Mouse (Mus musculus) lung, postnatal 0 days (tissue): Measurements from ENCODE around the gene Klhdc7b. TPM values are rescaled to one million over a fixed set of nuclear protein-coding genes. Genes with fewer than 3 reads are reported as not detected.

Experiments used
- ATAC-seq: fragments of 200-750 bp; cut with Nextera tagmentation; 2 replicates; pipeline ENCODE4 v1.8.0; 2017; ENCODE audit warnings: moderate library complexity
- DNase-seq: peaks from one replicate; pipeline ENCODE4 v3.0.0-alpha.2; 2016; ENCODE audit warnings: low spot score
- H3K27ac ChIP-seq: fragments of 300-500 bp; sonication (generic); 2 replicates; pipeline ENCODE4 v1.5.1; 2014; ENCODE audit warnings: antibody characterized with exemption, mild to moderate bottlenecking, low read length, mixed read lengths
- H3K27me3 ChIP-seq: fragments of 300-500 bp; sonication (generic); replicated peaks from 2 replicates; pipeline ENCODE4 v1.6.1; 2014; ENCODE audit warnings: low read length, mixed read lengths; ENCODE audit not compliant: insufficient read depth
- H3K36me3 ChIP-seq: fragments of 300-500 bp; sonication (generic); 2 replicates; pipeline ENCODE4 v1.6.1; 2014; ENCODE audit warnings: low read length, mixed read lengths; ENCODE audit not compliant: insufficient read depth
- H3K4me1 ChIP-seq: fragments of 300-500 bp; sonication (generic); 2 replicates; pipeline ENCODE4 v1.6.1; 2014; ENCODE audit warnings: antibody characterized with exemption, low read depth, low read length, mixed read lengths; ENCODE audit not compliant: insufficient read depth
- H3K4me2 ChIP-seq: fragments of 300-500 bp; sonication (generic); replicated peaks from 2 replicates; pipeline ENCODE4 v1.6.1; 2014; ENCODE audit warnings: low read depth, mild to moderate bottlenecking, low read length, moderate library complexity, mixed read lengths
- H3K4me3 ChIP-seq: fragments of 300-500 bp; sonication (generic); 2 replicates; pipeline ENCODE4 v1.5.1; 2014; ENCODE audit warnings: low read depth, low read length
- H3K9ac ChIP-seq: fragments of 300-500 bp; sonication (generic); replicated peaks from 2 replicates; pipeline ENCODE4 v1.6.1; 2014; ENCODE audit warnings: low read depth, mild to moderate bottlenecking
- H3K9me3 ChIP-seq: fragments of 300-500 bp; sonication (generic); 2 replicates; pipeline ENCODE4 v1.6.1; 2016; ENCODE audit warnings: low read length, mixed read lengths
- CTCF ChIP-seq: IDR thresholded peaks from 2 replicates; pipeline ENCODE4 v1.5.1; 2016; ENCODE audit warnings: antibody characterized with exemption, mild to moderate bottlenecking
- EP300 ChIP-seq: IDR thresholded peaks from 2 replicates; pipeline ENCODE4 v1.6.1; 2016; ENCODE audit warnings: antibody characterized with exemption, mild to moderate bottlenecking, control low read depth
- WGBS: fragments of 180-500 bp; shearing (Covaris S2); extraction: QIAGEN DNeasy Blood & Tissue Kit; methylation state at CpG from one replicate; pipeline ENCODE4 v1.1.7; 2014; 5-methylcytosine and 5-hydroxymethylcytosine counted together
- polyA plus RNA-seq: library from polyadenylated mRNA; unstranded; fragments of >200 nt; fragmentation: Nextera tagmentation; extraction: Ambion mirVana; gene quantifications from 2 replicates; pipeline ENCODE4 v1.2.1, GENCODE M21; 2015

The Klhdc7b gene
- polyA plus RNA-seq, 1 experiment from 2014 or later: not detected

DNA sequence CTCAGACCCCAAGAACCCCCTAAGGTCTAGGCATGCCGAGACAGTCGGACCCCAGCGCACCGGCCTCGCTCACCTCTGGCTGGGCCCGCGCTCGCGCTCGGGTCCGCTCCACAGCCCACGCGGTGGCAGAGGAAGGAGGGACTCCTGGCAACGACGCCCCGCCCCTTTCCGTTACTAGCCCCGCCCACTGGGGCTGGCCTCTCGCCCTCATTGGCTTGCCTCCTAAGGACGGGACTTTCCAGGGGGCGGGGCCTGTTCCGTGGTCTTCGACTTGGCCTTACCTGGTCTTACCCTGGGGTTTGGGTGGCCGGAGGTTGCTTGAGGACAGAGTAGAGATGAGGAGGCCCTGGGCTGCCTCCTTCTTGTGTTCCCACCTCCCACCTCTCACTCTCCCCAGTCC, 25.4 kb downstream of the Klhdc7b start, which contains the start of gene Syce3:
Syce3 (minus strand) TSS at position 386 of the 400 bp plus-strand sequence.
- Histone ChIP-seq H3K9ac (no peak within 1 kb of the TSS), H3K27me3 (no peaks in the 10 kb centered on the region), H3K36me3 (no peaks in the 10 kb centered on the region), H3K4me1 (no peaks in the 10 kb centered on the region), H3K27ac (no peak within 1 kb of the TSS), H3K4me3 (no peak within 1 kb of the TSS), H3K4me2 (no peak within 1 kb of the TSS), H3K9me3 (no peaks in the 10 kb centered on the region)
- TF ChIP-seq CTCF (no peak), EP300 (no peak)
- no peak for ATAC-seq
- no peak for DNase-seq
- 80% methylated on average over 16 of the region's 24 CpGs for WGBS

DNA sequence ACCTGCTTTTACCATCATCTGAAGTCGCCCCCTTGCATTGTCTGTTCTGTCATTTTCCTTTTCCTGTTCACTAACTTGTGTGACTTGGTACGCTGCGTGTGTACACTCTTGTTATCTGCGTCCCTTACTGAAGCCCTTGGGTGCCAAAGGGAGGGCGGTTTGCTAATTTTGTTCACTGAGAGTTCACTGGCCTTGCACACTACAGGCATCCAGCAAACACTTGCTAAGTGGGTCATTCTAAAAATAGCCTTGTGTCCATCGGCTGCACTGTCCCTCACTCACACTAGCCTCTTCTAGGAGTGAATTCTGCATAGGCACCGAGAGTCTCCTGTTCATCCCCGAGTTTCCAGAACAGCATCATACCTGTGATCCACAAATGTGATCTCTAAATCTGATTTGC, 30.6 kb downstream of the Klhdc7b start:
- Histone ChIP-seq H3K4me3 (no peak overlapping the region), H3K4me1 (no peaks in the 10 kb centered on the region), H3K9ac (no peak overlapping the region), H3K27ac (no peak overlapping the region), H3K9me3 (no peaks in the 10 kb centered on the region), H3K4me2 (no peak overlapping the region), H3K36me3 (no peaks in the 10 kb centered on the region), H3K27me3 (no peaks in the 10 kb centered on the region)
- DNase-seq: no peak
- ATAC-seq: no peak
- WGBS: 81% methylated on average over 8 of the region's 8 CpGs
- TF ChIP-seq EP300 (no peak), CTCF (no peak)

DNA sequence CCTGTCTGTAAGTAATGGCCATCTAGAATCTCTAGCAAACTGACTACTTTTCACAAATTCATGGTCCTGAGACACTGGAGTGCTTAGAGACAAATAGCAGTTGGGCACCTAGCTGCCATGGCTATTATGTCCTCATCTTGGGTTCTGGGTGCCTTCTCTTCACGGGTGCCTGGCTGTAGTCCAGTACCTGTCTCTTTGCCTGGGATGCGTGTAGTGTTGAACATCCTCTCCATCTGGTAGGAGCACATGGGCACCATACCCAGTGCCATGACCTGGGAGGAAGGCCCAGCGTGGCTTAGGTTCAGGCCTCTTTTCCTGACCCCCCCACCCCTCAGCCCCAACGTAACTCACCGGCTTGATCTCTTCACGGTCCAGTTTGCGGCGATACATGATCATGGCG, 37.2 kb downstream of the Klhdc7b start:
- DNase-seq: no peak
- no peak for ATAC-seq
- no peaks in the 10 kb centered on the region for H3K36me3 ChIP-seq
- H3K27ac ChIP-seq: no peak overlapping the region
- TF ChIP-seq EP300: no peak
- no peak for TF ChIP-seq CTCF
- WGBS: 91% methylated on average over 9 of the region's 9 CpGs
- H3K27me3 ChIP-seq: no peaks in the 10 kb centered on the region
- no peaks in the 10 kb centered on the region for H3K9me3 ChIP-seq
- H3K4me1 ChIP-seq: no peaks in the 10 kb centered on the region
- H3K4me2 ChIP-seq: no peak overlapping the region
- no peak overlapping the region for H3K4me3 ChIP-seq
- H3K9ac ChIP-seq: no peak overlapping the region

DNA sequence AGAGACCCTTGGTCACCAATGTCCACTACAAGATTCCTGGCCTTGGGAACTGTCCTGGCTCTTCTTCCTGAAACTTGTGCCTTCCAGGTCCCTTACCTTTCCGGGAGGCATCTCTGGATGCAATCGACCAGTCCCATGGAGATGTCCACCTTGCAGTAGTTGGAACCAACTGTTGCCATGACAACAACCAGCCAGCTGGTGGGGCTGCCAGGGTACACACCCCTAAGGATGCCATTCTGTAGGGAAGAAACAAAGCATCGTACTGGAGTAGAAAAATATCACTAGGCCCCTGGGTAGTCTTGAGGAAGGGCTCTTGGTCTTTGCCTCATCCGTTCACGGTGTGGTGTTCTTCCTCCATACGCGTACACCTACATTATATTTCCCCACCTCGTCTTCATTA, 39.9 kb downstream of the Klhdc7b start:
- WGBS: 88% methylated on average over 8 of the region's 8 CpGs
- no peak for ATAC-seq
- peaks cover 6% of the 10 kb centered on the region; the same call in 1 of the 2 replicates for H3K4me1 ChIP-seq
- no peak overlapping the region for H3K4me3 ChIP-seq
- no peak for DNase-seq
- H3K27me3 ChIP-seq: no peaks in the 10 kb centered on the region
- no peak overlapping the region for H3K9ac ChIP-seq
- H3K9me3 ChIP-seq: no peaks in the 10 kb centered on the region
- no peak overlapping the region for H3K4me2 ChIP-seq
- H3K27ac ChIP-seq: no peak overlapping the region
- no peak for TF ChIP-seq CTCF
- TF ChIP-seq EP300: no peak
- H3K36me3 ChIP-seq: 0 out of 2 replicates have a peak, but pooled peaks cover 3% of the 10 kb centered on the region

DNA sequence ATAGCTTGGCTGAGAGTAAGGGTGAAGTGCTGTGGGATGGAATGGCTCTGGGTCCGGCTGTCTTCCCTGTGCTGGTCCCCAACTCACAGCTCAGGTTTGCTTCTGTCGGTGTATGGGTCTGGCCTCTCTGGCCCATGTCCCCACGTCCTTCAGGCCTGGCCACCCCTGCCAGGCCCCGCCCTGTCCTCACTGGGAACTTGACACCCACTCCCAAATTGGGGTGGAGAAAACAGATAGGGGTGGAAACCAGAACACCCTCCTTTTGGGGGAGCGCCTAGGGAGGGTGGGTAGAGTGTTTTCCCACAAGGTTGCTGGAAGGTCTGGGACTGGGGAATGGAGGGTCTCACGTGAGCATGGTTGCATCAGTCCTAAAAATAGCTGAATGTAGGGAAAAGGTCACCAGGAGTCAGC, 41.0 kb downstream of the Klhdc7b start, which contains the start of gene Cpt1b:
Cpt1b (minus strand) TSS at position 153 of the 411 bp plus-strand sequence.
- TF ChIP-seq EP300: no peak
- no peak for TF ChIP-seq CTCF
- peaks cover 6% of the 10 kb centered on the region; the same call in 1 of the 2 replicates for H3K4me1 ChIP-seq
- DNase-seq: peak; percentile 7
- ATAC-seq: no peak
- H3K9me3 ChIP-seq: no peaks in the 10 kb centered on the region
- no peak within 1 kb of the TSS for H3K9ac ChIP-seq
- WGBS: 48% methylated on average over 6 of the region's 6 CpGs
- H3K4me3 ChIP-seq: no peak within 1 kb of the TSS
- no peaks in the 10 kb centered on the region for H3K27me3 ChIP-seq
- H3K36me3 ChIP-seq: 0 out of 2 replicates have a peak, but pooled peaks cover 3% of the 10 kb centered on the region
- no peak within 1 kb of the TSS for H3K27ac ChIP-seq
- no peak within 1 kb of the TSS for H3K4me2 ChIP-seq

DNA sequence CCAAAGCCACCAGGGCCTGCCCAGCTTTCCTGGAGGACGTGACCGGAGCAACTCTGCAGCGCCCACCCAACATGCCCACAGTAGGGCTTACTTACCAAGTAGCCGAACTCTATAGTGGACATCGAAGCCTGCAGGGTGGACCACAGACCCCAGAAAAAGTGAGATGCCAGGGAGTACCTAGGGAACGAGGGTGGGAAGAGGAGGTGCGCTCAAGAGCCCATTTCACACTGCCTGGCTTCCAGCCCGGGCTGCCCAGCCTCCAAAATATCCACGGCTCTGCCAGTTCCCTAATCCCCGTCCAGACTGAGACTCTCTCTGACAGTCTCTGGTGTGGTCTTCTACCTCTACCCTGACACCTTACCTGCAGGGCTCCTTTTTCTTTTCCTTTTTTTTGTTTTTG, 42.0 kb downstream of the Klhdc7b start:
- 0 out of 2 replicates have a peak, but pooled peaks cover 3% of the 10 kb centered on the region for H3K36me3 ChIP-seq
- no peak overlapping the region for H3K4me3 ChIP-seq
- H3K9me3 ChIP-seq: no peaks in the 10 kb centered on the region
- no peak for TF ChIP-seq CTCF
- no peak for TF ChIP-seq EP300
- no peaks in the 10 kb centered on the region for H3K27me3 ChIP-seq
- peaks cover 6% of the 10 kb centered on the region; the same call in 1 of the 2 replicates for H3K4me1 ChIP-seq
- ATAC-seq: no peak
- H3K27ac ChIP-seq: no peak overlapping the region
- DNase-seq: no peak
- 88% methylated on average over 10 of the region's 10 CpGs for WGBS
- H3K9ac ChIP-seq: no peak overlapping the region
- H3K4me2 ChIP-seq: no peak overlapping the region
